Mouse (Mus musculus) thymus, adult 2 months (tissue): Measurements from ENCODE around the gene Il12rb2. TPM values are rescaled to one million over a fixed set of nuclear protein-coding genes. Genes with fewer than 3 reads are reported as not detected.
A peak's percentile ranks its signal among the peaks of the same experiment; 100 is the strongest.

Source experiments
- DNase-seq: peaks from one replicate; pipeline ENCODE4 v3.0.0; 2021
- H3K27ac ChIP-seq: fragments of 200-500 bp; 2 replicates; pipeline ENCODE4 v1.5.1; 2012; ENCODE audit warnings: low read length, control low read depth; ENCODE audit not compliant: control insufficient read depth, insufficient read depth
- H3K27me3 ChIP-seq: fragments of 200-500 bp; 2 replicates; pipeline ENCODE4 v1.6.1; 2012; ENCODE audit warnings: mild to moderate bottlenecking, low read length, moderate library complexity, mixed read lengths; ENCODE audit not compliant: control insufficient read depth, insufficient read depth
- H3K36me3 ChIP-seq: fragments of 200-500 bp; 2 replicates; pipeline ENCODE4 v1.6.1; 2012; ENCODE audit warnings: mild to moderate bottlenecking, low read length, moderate library complexity; ENCODE audit not compliant: control insufficient read depth, insufficient read depth
- H3K4me1 ChIP-seq: fragments of 200-500 bp; replicated peaks from 2 replicates; pipeline ENCODE4 v1.6.1; 2012; ENCODE audit warnings: low read length; ENCODE audit not compliant: control insufficient read depth, insufficient read depth
- H3K4me3 ChIP-seq: fragments of 200-500 bp; 2 replicates; pipeline ENCODE4 v1.5.1; 2012; ENCODE audit warnings: mild to moderate bottlenecking, low read length, control low read depth, moderate library complexity; ENCODE audit not compliant: control insufficient read depth, insufficient read depth
- CTCF ChIP-seq: fragments of 200-500 bp; IDR thresholded peaks from 2 replicates; pipeline ENCODE4 v1.5.1; 2012; ENCODE audit warnings: mild to moderate bottlenecking, control low read depth, low read length, moderate library complexity, borderline replicate concordance; ENCODE audit not compliant: control insufficient read depth, poor library complexity, insufficient read depth; ENCODE audit errors: extremely low read depth
- POLR2A ChIP-seq: fragments of 200-500 bp; IDR thresholded peaks from 2 replicates; pipeline ENCODE4 v1.6.1; 2012; ENCODE audit warnings: mild to moderate bottlenecking, low read length, control low read depth, moderate library complexity; ENCODE audit not compliant: control insufficient read depth, poor library complexity, insufficient read depth; ENCODE audit errors: extremely low read depth
- WGBS: fragments of 180-500 bp; shearing (Covaris S2); methylation state at CpG from one replicate; pipeline ENCODE4 v1.1.7; 2018; 5-methylcytosine and 5-hydroxymethylcytosine counted together
- polyA plus RNA-seq: library from polyadenylated mRNA; depleted of rRNA; stranded (reverse); fragments of >200 nt; gene quantifications from 2 replicates; pipeline ENCODE4 v1.2.3, GENCODE M21; 2012

Gene Il12rb2
- polyA plus RNA-seq, 1 experiment, result 6.6 TPM

GRCm38 (mm10) chr6:67269459-67269858, 106.5 kb downstream of the Il12rb2 start:
- DNase-seq, result no peak
- Histone ChIP-seq H3K36me3 (peaks cover 29% of the 10 kb centered on the region), H3K4me1 (no peaks in the 10 kb centered on the region), H3K4me3 (no peak overlapping the region), H3K27ac (no peak overlapping the region), H3K27me3 (no peaks in the 10 kb centered on the region)
- 2% methylated on average over 2 of the region's 2 CpGs for WGBS
- no peak for TF ChIP-seq POLR2A
- no peak for TF ChIP-seq CTCF

GRCm38 (mm10) chr6:67268983-67269382, 107.0 kb downstream of the Il12rb2 start:
- no peaks in the 10 kb centered on the region for H3K4me1 ChIP-seq
- no peak overlapping the region for H3K27ac ChIP-seq
- DNase-seq, result no peak
- H3K27me3 ChIP-seq, result no peaks in the 10 kb centered on the region
- H3K36me3 ChIP-seq, result peaks cover 26% of the 10 kb centered on the region
- no peak overlapping the region for H3K4me3 ChIP-seq
- 3% methylated on average over 1 of the region's 1 CpGs for WGBS
- TF ChIP-seq CTCF (no peak), POLR2A (no peak)

GRCm38 (mm10) chr6:67268245-67268612, 107.8 kb downstream of the Il12rb2 start:
- Histone ChIP-seq H3K36me3 (peaks cover 20% of the 10 kb centered on the region), H3K27ac (no peak overlapping the region), H3K27me3 (no peaks in the 10 kb centered on the region), H3K4me1 (no peaks in the 10 kb centered on the region), H3K4me3 (peak overlapping the region; percentile 64)
- DNase-seq, result no peak
- TF ChIP-seq POLR2A, result no peak
- TF ChIP-seq CTCF, result no peak
- 2% methylated on average over 2 of the region's 2 CpGs for WGBS

GRCm38 (mm10) chr6:67267408-67268244, 108.4 kb downstream of the Il12rb2 start:
- Histone ChIP-seq H3K27ac (peak overlapping the region; percentile 44), H3K4me3 (peak overlapping the region; percentile 64), H3K4me1 (no peaks in the 10 kb centered on the region), H3K27me3 (no peaks in the 10 kb centered on the region), H3K36me3 (peaks cover 14% of the 10 kb centered on the region)
- under 1% methylated on average over 65 of the region's 65 CpGs for WGBS
- DNase-seq, result peak; percentile 47
- no peak for TF ChIP-seq POLR2A
- no peak for TF ChIP-seq CTCF

GRCm38 (mm10) chr6:67266664-67267407, 109.2 kb downstream of the Il12rb2 start:
- TF ChIP-seq POLR2A (peak; percentile 81), CTCF (peak; percentile 63; the same call in 1 of the 2 replicates)
- H3K27me3 ChIP-seq, result no peaks in the 10 kb centered on the region
- H3K27ac ChIP-seq, result peak overlapping the region; percentile 78
- peak overlapping the region; percentile 69 for H3K4me3 ChIP-seq
- peak; percentile 98 for DNase-seq
- H3K36me3 ChIP-seq, result peaks cover 6% of the 10 kb centered on the region
- WGBS, result under 1% methylated on average over 68 of the region's 68 CpGs
- no peaks in the 10 kb centered on the region for H3K4me1 ChIP-seq

GRCm38 (mm10) chr6:67266159-67266657, 109.8 kb downstream of the Il12rb2 start:
- peaks cover under 1% of the 10 kb centered on the region; the same call in 1 of the 2 replicates for H3K36me3 ChIP-seq
- no peaks in the 10 kb centered on the region for H3K27me3 ChIP-seq
- peak overlapping the region; percentile 78 for H3K27ac ChIP-seq
- no peaks in the 10 kb centered on the region for H3K4me1 ChIP-seq
- H3K4me3 ChIP-seq, result peak overlapping the region; percentile 69
- TF ChIP-seq POLR2A (no peak), CTCF (no peak)
- DNase-seq, result no peak
- WGBS, result under 1% methylated on average over 23 of the region's 23 CpGs

GRCm38 (mm10) chr6:67264935-67265334, 111.1 kb downstream of the Il12rb2 start:
- Histone ChIP-seq H3K4me3 (no peak overlapping the region), H3K36me3 (no peaks in the 10 kb centered on the region), H3K4me1 (no peaks in the 10 kb centered on the region), H3K27ac (no peak overlapping the region), H3K27me3 (no peaks in the 10 kb centered on the region)
- 24% methylated on average over 7 of the region's 7 CpGs for WGBS
- no peak for TF ChIP-seq POLR2A
- no peak for TF ChIP-seq CTCF
- no peak for DNase-seq
